Mouse (Mus musculus) lung, postnatal 0 days (tissue): Measurements from ENCODE around the gene Iqcf1. TPM values are rescaled to one million over a fixed set of nuclear protein-coding genes. Genes with fewer than 3 reads are reported as not detected.

Source experiments
- ATAC-seq: fragments of 200-750 bp; cut with Nextera tagmentation; 2 replicates; pipeline ENCODE4 v1.8.0; 2017; ENCODE audit warnings: moderate library complexity
- DNase-seq: peaks from one replicate; pipeline ENCODE4 v3.0.0-alpha.2; 2016; ENCODE audit warnings: low spot score
- H3K27ac ChIP-seq: fragments of 300-500 bp; sonication (generic); 2 replicates; pipeline ENCODE4 v1.5.1; 2014; ENCODE audit warnings: antibody characterized with exemption, mild to moderate bottlenecking, low read length, mixed read lengths
- H3K27me3 ChIP-seq: fragments of 300-500 bp; sonication (generic); replicated peaks from 2 replicates; pipeline ENCODE4 v1.6.1; 2014; ENCODE audit warnings: low read length, mixed read lengths; ENCODE audit not compliant: insufficient read depth
- H3K36me3 ChIP-seq: fragments of 300-500 bp; sonication (generic); 2 replicates; pipeline ENCODE4 v1.6.1; 2014; ENCODE audit warnings: low read length, mixed read lengths; ENCODE audit not compliant: insufficient read depth
- H3K4me1 ChIP-seq: fragments of 300-500 bp; sonication (generic); 2 replicates; pipeline ENCODE4 v1.6.1; 2014; ENCODE audit warnings: antibody characterized with exemption, low read depth, low read length, mixed read lengths; ENCODE audit not compliant: insufficient read depth
- H3K4me2 ChIP-seq: fragments of 300-500 bp; sonication (generic); replicated peaks from 2 replicates; pipeline ENCODE4 v1.6.1; 2014; ENCODE audit warnings: low read depth, mild to moderate bottlenecking, low read length, moderate library complexity, mixed read lengths
- H3K4me3 ChIP-seq: fragments of 300-500 bp; sonication (generic); 2 replicates; pipeline ENCODE4 v1.5.1; 2014; ENCODE audit warnings: low read depth, low read length
- H3K9ac ChIP-seq: fragments of 300-500 bp; sonication (generic); replicated peaks from 2 replicates; pipeline ENCODE4 v1.6.1; 2014; ENCODE audit warnings: low read depth, mild to moderate bottlenecking
- H3K9me3 ChIP-seq: fragments of 300-500 bp; sonication (generic); 2 replicates; pipeline ENCODE4 v1.6.1; 2016; ENCODE audit warnings: low read length, mixed read lengths
- CTCF ChIP-seq: IDR thresholded peaks from 2 replicates; pipeline ENCODE4 v1.5.1; 2016; ENCODE audit warnings: antibody characterized with exemption, mild to moderate bottlenecking
- EP300 ChIP-seq: IDR thresholded peaks from 2 replicates; pipeline ENCODE4 v1.6.1; 2016; ENCODE audit warnings: antibody characterized with exemption, mild to moderate bottlenecking, control low read depth
- WGBS: fragments of 180-500 bp; shearing (Covaris S2); extraction: QIAGEN DNeasy Blood & Tissue Kit; methylation state at CpG from one replicate; pipeline ENCODE4 v1.1.7; 2014; 5-methylcytosine and 5-hydroxymethylcytosine counted together
- polyA plus RNA-seq: library from polyadenylated mRNA; unstranded; fragments of >200 nt; fragmentation: Nextera tagmentation; extraction: Ambion mirVana; gene quantifications from 2 replicates; pipeline ENCODE4 v1.2.1, GENCODE M21; 2015

Gene Iqcf1
- polyA plus RNA-seq, 1 experiment from 2014 or later: not detected

DNA sequence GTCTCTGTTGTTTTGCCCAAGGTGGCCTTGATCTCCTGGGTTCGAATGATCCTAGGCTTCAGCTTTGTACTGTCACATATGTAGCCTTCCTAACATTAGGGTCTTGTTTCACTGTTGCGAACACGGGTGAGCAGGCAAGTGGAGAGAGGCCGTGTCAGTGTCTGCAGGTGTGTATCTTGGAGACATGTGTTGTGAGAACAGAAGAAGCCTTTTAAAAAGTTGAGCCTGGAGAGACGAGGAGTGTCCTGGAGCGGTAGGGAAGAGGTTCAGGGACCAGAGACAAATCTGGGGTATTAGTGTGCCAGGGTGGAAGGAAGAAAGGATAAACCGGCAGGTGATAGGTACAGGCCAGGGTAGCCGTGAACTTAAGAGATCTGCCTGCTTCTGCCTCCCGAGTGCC, 21.7 kb upstream of the Iqcf1 start:
- no peaks in the 10 kb centered on the region for H3K27me3 ChIP-seq
- no peak overlapping the region; the same call in 1 of the 2 replicates for H3K4me3 ChIP-seq
- no peak for DNase-seq
- peak overlapping the region; percentile 91; the same call in 1 of the 2 replicates for H3K4me2 ChIP-seq
- peaks cover 28% of the 10 kb centered on the region for H3K4me1 ChIP-seq
- peak overlapping the region; percentile 41; the same call in 1 of the 2 replicates for H3K9ac ChIP-seq
- no peaks in the 10 kb centered on the region; the same call in 1 of the 2 replicates for H3K36me3 ChIP-seq
- H3K27ac ChIP-seq: no peak overlapping the region
- ATAC-seq: no peak
- WGBS: 78% methylated on average over 9 of the region's 9 CpGs
- no peaks in the 10 kb centered on the region for H3K9me3 ChIP-seq
- no peak for TF ChIP-seq CTCF
- no peak for TF ChIP-seq EP300

DNA sequence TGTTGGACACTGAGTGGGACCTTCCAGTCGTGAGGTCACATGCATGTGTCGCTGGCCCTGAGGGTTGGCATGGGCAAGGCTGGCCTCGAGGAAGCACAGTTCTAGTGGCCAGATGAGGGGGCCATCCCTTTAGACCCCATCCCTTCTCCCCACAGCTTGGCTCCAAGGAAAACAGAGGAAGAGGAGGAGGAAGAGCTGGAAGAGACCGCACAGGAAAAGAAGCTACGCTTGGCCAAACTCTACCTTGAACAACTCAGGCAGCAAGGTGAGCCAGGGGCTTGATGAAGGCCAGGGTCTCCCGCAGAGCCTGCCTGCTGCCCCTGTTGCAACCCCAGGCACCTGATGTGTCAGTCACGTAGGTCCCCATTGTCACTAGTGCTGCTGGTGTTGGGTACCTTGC, 19.2 kb upstream of the Iqcf1 start:
- peaks cover 12% of the 10 kb centered on the region; the same call in 1 of the 2 replicates for H3K4me1 ChIP-seq
- ATAC-seq: no peak
- H3K36me3 ChIP-seq: peaks cover 10% of the 10 kb centered on the region; the same call in 1 of the 2 replicates
- H3K9me3 ChIP-seq: no peaks in the 10 kb centered on the region
- no peak overlapping the region for H3K9ac ChIP-seq
- no peaks in the 10 kb centered on the region for H3K27me3 ChIP-seq
- TF ChIP-seq CTCF: no peak
- no peak for TF ChIP-seq EP300
- no peak overlapping the region for H3K27ac ChIP-seq
- H3K4me3 ChIP-seq: no peak overlapping the region
- DNase-seq: no peak
- 94% methylated on average over 7 of the region's 7 CpGs for WGBS
- H3K4me2 ChIP-seq: no peak overlapping the region

DNA sequence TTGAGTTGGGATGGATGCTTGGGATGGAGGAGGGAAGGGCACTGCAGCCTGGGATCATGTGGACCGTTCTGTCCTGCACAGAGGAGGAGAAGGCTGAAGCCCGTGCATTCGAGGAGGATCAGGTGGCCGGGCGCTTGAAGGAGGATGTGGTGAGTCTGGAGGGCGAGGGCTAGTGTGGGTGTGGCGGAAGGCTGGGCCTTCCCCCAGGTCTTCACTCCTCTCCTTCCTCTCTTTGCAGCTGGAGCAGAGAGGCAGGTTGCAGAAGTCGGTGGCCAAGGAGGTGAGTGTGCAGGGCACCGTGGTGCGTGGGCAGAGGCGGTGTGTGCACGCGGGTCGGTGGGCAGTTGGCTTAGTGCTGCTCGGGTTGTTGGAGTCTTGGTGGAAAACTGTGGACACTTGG, 18.7 kb upstream of the Iqcf1 start:
- Histone ChIP-seq H3K9me3 (no peaks in the 10 kb centered on the region), H3K36me3 (peaks cover 13% of the 10 kb centered on the region; the same call in 1 of the 2 replicates), H3K4me1 (peaks cover 9% of the 10 kb centered on the region; the same call in 1 of the 2 replicates), H3K27me3 (no peaks in the 10 kb centered on the region), H3K4me3 (no peak overlapping the region), H3K4me2 (no peak overlapping the region), H3K9ac (no peak overlapping the region), H3K27ac (no peak overlapping the region)
- 91% methylated on average over 14 of the region's 15 CpGs for WGBS
- TF ChIP-seq CTCF: no peak
- no peak for TF ChIP-seq EP300
- no peak for ATAC-seq
- no peak for DNase-seq

DNA sequence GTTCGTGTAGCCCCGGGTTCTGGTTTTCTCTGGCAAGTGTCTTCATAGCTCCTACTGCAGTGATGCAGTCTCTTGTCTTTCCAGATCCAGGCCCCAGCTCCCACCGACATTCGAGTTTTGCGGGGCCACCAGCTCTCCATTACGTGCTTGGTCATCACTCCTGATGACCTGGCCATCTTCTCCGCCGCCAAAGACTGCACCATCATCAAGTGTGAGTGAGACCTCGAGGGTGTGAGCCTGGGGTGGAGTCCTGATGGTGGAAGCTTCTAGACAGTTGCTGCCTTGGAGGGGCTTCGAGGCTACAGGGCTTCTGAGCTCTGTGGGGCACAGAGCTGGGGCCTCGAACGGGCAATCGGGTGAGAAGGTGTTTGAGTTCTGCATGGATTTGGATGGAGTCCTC, 18.1 kb upstream of the Iqcf1 start:
- no peak for DNase-seq
- WGBS: 88% methylated on average over 13 of the region's 13 CpGs

DNA sequence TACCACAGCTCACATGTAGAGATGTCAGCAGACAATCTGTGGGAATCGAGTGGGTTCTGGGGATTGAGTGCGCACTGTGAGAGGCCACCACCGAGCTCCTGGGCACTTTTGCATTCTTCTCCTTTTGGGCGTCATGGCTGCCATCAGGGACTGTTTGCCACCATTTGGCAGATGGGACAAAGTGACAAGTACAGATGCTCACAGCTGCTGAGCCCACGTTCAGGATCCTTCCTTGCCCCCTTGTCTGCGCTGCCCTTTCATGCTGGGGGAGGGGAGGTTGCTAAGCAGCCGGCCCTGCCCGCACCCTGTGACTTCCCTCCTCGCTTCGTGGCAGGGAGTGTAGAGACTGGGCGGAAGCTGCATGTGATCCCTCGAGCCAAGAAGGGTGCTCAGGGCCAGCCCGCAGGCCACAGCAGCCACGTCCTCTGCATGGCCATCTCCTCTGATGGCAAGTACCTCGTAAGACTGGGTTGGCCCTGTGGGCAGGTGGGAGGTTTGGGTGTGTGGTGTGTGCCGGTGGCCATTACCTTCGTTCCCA, 17.1 kb upstream of the Iqcf1 start:
- Histone ChIP-seq H3K4me1 (peaks cover 5% of the 10 kb centered on the region; the same call in 1 of the 2 replicates), H3K4me2 (no peak overlapping the region), H3K4me3 (no peak overlapping the region), H3K27ac (no peak overlapping the region), H3K9me3 (no peaks in the 10 kb centered on the region), H3K9ac (no peak overlapping the region), H3K27me3 (no peaks in the 10 kb centered on the region), H3K36me3 (peaks cover 13% of the 10 kb centered on the region; the same call in 1 of the 2 replicates)
- DNase-seq: no peak
- ATAC-seq: no peak
- no peak for TF ChIP-seq CTCF
- TF ChIP-seq EP300: no peak
- 84% methylated on average over 16 of the region's 17 CpGs for WGBS

More for the DNA sequence above, 18.1 kb upstream of the Iqcf1 start:
- TF ChIP-seq CTCF: no peak
- TF ChIP-seq EP300: no peak
- no peak overlapping the region for H3K9ac ChIP-seq
- H3K4me3 ChIP-seq: no peak overlapping the region
- ATAC-seq: no peak
- H3K4me2 ChIP-seq: no peak overlapping the region
- H3K27me3 ChIP-seq: no peaks in the 10 kb centered on the region
- peaks cover 9% of the 10 kb centered on the region; the same call in 1 of the 2 replicates for H3K4me1 ChIP-seq
- H3K27ac ChIP-seq: no peak overlapping the region
- no peaks in the 10 kb centered on the region for H3K9me3 ChIP-seq
- peaks cover 13% of the 10 kb centered on the region; the same call in 1 of the 2 replicates for H3K36me3 ChIP-seq

DNA sequence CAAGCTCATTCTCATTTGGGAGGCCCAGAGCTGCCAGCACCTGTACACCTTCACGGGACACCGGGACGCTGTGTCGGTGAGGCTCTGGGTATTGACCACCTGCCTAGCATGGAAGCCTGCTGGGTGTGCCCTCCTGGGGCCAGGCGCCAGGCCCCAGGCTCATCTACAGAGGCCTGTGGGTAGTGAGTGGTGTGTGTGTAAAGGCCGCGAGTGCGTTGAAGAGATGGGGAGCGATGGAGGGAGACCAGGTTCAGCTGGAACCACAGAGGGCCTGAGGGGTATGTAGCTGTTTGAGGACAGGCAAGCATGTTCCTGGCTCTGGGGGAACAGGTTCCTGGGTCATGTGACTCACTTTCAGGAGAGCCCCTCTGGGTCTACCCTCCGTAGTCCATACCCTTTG, 16.6 kb upstream of the Iqcf1 start:
- H3K36me3 ChIP-seq: peaks cover 13% of the 10 kb centered on the region; the same call in 1 of the 2 replicates
- no peak for ATAC-seq

More for the DNA sequence above, 16.6 kb upstream of the Iqcf1 start:
- WGBS: 96% methylated on average over 10 of the region's 10 CpGs
- peaks cover under 1% of the 10 kb centered on the region; the same call in 1 of the 2 replicates for H3K4me1 ChIP-seq
- no peak overlapping the region for H3K27ac ChIP-seq
- H3K9ac ChIP-seq: no peak overlapping the region
- H3K27me3 ChIP-seq: no peaks in the 10 kb centered on the region
- no peak for DNase-seq
- no peaks in the 10 kb centered on the region for H3K9me3 ChIP-seq
- no peak overlapping the region for H3K4me3 ChIP-seq
- TF ChIP-seq CTCF: no peak
- no peak for TF ChIP-seq EP300
- H3K4me2 ChIP-seq: no peak overlapping the region
